Mouse (Mus musculus) forelimb bud, embryonic 11.5 days (tissue): ENCODE results near the gene Vax1.
A peak's percentile ranks its signal among the peaks of the same experiment; 100 is the strongest.

Experiments used
- DNase-seq: peaks from one replicate; pipeline ENCODE4 v3.0.0-alpha.2; 2012; ENCODE audit warnings: low read depth, low spot score

Vax1 gene

GRCm38 (mm10) chr19:59169936-59170765 lies at the start of gene Vax1:
Vax1 (minus strand) TSS chr19:59170056.
- no peak for DNase-seq

GRCm38 (mm10) chr19:59218991-59219390 lies 49.1 kb upstream of the Vax1 start, which contains the start of gene Kcnk18:
Kcnk18 (plus strand) TSS chr19:59219214.
- DNase-seq, result no peak

GRCm38 (mm10) chr19:59216891-59217290 lies 47.0 kb upstream of the Vax1 start:
- DNase-seq, result no peak

GRCm38 (mm10) chr19:59208986-59209385 lies 39.1 kb upstream of the Vax1 start:
- no peak for DNase-seq

GRCm38 (mm10) chr19:59208475-59208874 lies 38.6 kb upstream of the Vax1 start:
- peak; percentile 81 for DNase-seq

GRCm38 (mm10) chr19:59198161-59198560 lies 28.3 kb upstream of the Vax1 start:
- peak; percentile 59 for DNase-seq

GRCm38 (mm10) chr19:59196111-59196666 lies 26.3 kb upstream of the Vax1 start:
- DNase-seq, result no peak

GRCm38 (mm10) chr19:59195181-59195770 lies 25.4 kb upstream of the Vax1 start:
- DNase-seq, result no peak

GRCm38 (mm10) chr19:59193986-59194820 lies 24.3 kb upstream of the Vax1 start:
- no peak for DNase-seq

- no peak for DNase-seq
Observed at GRCm38 (mm10) chr19:59193456-59193855, 23.6 kb upstream of the Vax1 start.

- DNase-seq, result no peak
Observed at GRCm38 (mm10) chr19:59192491-59192890, 22.6 kb upstream of the Vax1 start.

GRCm38 (mm10) chr19:59191123-59191505 lies 21.3 kb upstream of the Vax1 start:
- no peak for DNase-seq

GRCm38 (mm10) chr19:59190431-59191122 lies 20.7 kb upstream of the Vax1 start:
- DNase-seq, result no peak

- DNase-seq, result no peak
Observed at GRCm38 (mm10) chr19:59188981-59189380, 19.1 kb upstream of the Vax1 start.

- DNase-seq, result no peak
Observed at GRCm38 (mm10) chr19:59184000-59184399, 14.1 kb upstream of the Vax1 start.

- DNase-seq, result no peak
Observed at GRCm38 (mm10) chr19:59173341-59174015, 3.6 kb upstream of the Vax1 start.

- DNase-seq, result no peak
Observed at GRCm38 (mm10) chr19:59172781-59173180, 2.9 kb upstream of the Vax1 start.

- DNase-seq, result no peak
Observed at GRCm38 (mm10) chr19:59171871-59172245, 2.0 kb upstream of the Vax1 start.

GRCm38 (mm10) chr19:59171151-59171870 lies 1.5 kb upstream of the Vax1 start:
- DNase-seq, result no peak

- no peak for DNase-seq
Observed at GRCm38 (mm10) chr19:59170766-59171095, 875 bp upstream of the Vax1 start.
